In genomic region chr5:20919566-20919965, GRCm38 (mm10) we compare ENCODE assay signal across 27 mouse cellular contexts. TPM values are rescaled to one million over a fixed set of nuclear protein-coding genes. Genes with fewer than 3 reads are reported as not detected.
DNase-seq lines count a peak whose midpoint lies in the region; ATAC-seq and TF ChIP-seq lines count a peak whose summit lies in the region.
"Had no signal": no experiment of that assay in that cellular context is flagged by ENCODE, and none has a peak within 500 bp of the region (broad histone marks: within the 10 kb centered on the region; RNA-seq: fewer than 3 reads in every experiment).

No protein-coding gene starts in this region.

- no peak overlapping the region for H3K4me3 ChIP-seq in forebrain, embryonic 14.5 days (ENCODE audit: low read depth, low read length)
- no peak overlapping the region for H3K4me3 ChIP-seq in forebrain, embryonic 10.5 days
- no peak overlapping the region for H3K4me3 ChIP-seq in hindbrain, postnatal 0 days (ENCODE audit: low read length)
- H3K4me3 ChIP-seq in hindbrain, embryonic 10.5 days, result no peak overlapping the region
- no peak overlapping the region for H3K4me3 ChIP-seq in neural tube, embryonic 14.5 days (ENCODE audit: low read depth, low read length)
- H3K4me3 ChIP-seq: embryonic facial prominence, embryonic 13.5 days; heart, embryonic 12.5 days; intestine, embryonic 15.5 days; layer of hippocampus, adult 2 months; left cerebral cortex, adult 2 months; limb, embryonic 12.5 days; liver, embryonic 15.5 days; midbrain, embryonic 10.5 days; neural tube, embryonic 13.5 days had no signal

- no peaks in the 10 kb centered on the region for H3K9me3 ChIP-seq in forebrain, embryonic 14.5 days (replicated peaks; ENCODE audit: control insufficient read depth, low read length)
- no peaks in the 10 kb centered on the region for H3K9me3 ChIP-seq in forebrain, embryonic 10.5 days
- no peaks in the 10 kb centered on the region for H3K9me3 ChIP-seq in hindbrain, postnatal 0 days (ENCODE audit: low read length)
- H3K9me3 ChIP-seq in hindbrain, embryonic 10.5 days, result no peaks in the 10 kb centered on the region
- H3K9me3 ChIP-seq in neural tube, embryonic 14.5 days (ENCODE audit: control insufficient read depth, low read length), result no peaks in the 10 kb centered on the region
- H3K9me3 ChIP-seq: embryonic facial prominence, embryonic 13.5 days; heart, embryonic 12.5 days; intestine, embryonic 15.5 days; limb, embryonic 12.5 days; liver, embryonic 15.5 days; midbrain, embryonic 10.5 days; neural tube, embryonic 13.5 days had no signal

- DNase-seq in forebrain, embryonic 14.5 days (ENCODE audit: low spot score), result peak; percentile 55
- no peak for DNase-seq in forebrain, embryonic 10.5 days (ENCODE audit: extremely low spot score, low spot score)
- DNase-seq in hindbrain, postnatal 0 days (ENCODE audit: low spot score), result peak; percentile 50
- no peak for DNase-seq in hindbrain, embryonic 10.5 days (ENCODE audit: low spot score)
- no peak for DNase-seq in neural tube, embryonic 10.5 days (ENCODE audit: extremely low spot score, low spot score)
- no peak for DNase-seq in spleen, postnatal 14 days (ENCODE audit: low spot score in 2 of 2)
- DNase-seq: adrenal gland, postnatal 25 days; gastrocnemius, postnatal 25 days; heart, adult 18-20 months; heart, postnatal 4 days; kidney, postnatal 36 days; lung, embryonic 14.5 days; retina, postnatal 1 day; right cerebral cortex, postnatal 25 days; thymus, postnatal 14 days had no signal

- 48% methylated on average over 9 of the region's 9 CpGs for WGBS in forebrain, embryonic 14.5 days
- 88% methylated on average over 9 of the region's 9 CpGs for WGBS in forebrain, embryonic 10.5 days
- WGBS in hindbrain, postnatal 0 days, result 42% methylated on average over 9 of the region's 9 CpGs
- WGBS in hindbrain, embryonic 10.5 days, result 86% methylated on average over 9 of the region's 9 CpGs
- 62% methylated on average over 9 of the region's 9 CpGs for WGBS in neural tube, embryonic 14.5 days

- H3K27me3 ChIP-seq in forebrain, embryonic 14.5 days (replicated peaks; ENCODE audit: control insufficient read depth, insufficient read depth, low read length), result no peaks in the 10 kb centered on the region
- H3K27me3 ChIP-seq in forebrain, embryonic 10.5 days (ENCODE audit: poor library complexity, severe bottlenecking), result no peaks in the 10 kb centered on the region
- H3K27me3 ChIP-seq in hindbrain, postnatal 0 days (ENCODE audit: insufficient read depth, low read length), result no peaks in the 10 kb centered on the region
- H3K27me3 ChIP-seq in hindbrain, embryonic 10.5 days (ENCODE audit: insufficient read depth, poor library complexity, severe bottlenecking), result no peaks in the 10 kb centered on the region
- no peaks in the 10 kb centered on the region for H3K27me3 ChIP-seq in neural tube, embryonic 14.5 days (ENCODE audit: control insufficient read depth, insufficient read depth, low read length)
- H3K27me3 ChIP-seq: embryonic facial prominence, embryonic 13.5 days; heart, embryonic 12.5 days; intestine, embryonic 15.5 days; limb, embryonic 12.5 days; liver, embryonic 15.5 days; neural tube, embryonic 13.5 days had no signal

- TF ChIP-seq CTCF in hindbrain, postnatal 0 days (IDR thresholded peaks at IDR 0.05; ENCODE audit: low read depth), result no peak

- H3K9ac ChIP-seq in forebrain, embryonic 14.5 days (ENCODE audit: low read length), result no peak overlapping the region
- no peak overlapping the region for H3K9ac ChIP-seq in hindbrain, postnatal 0 days (replicated peaks; ENCODE audit: low read length)
- H3K9ac ChIP-seq in neural tube, embryonic 14.5 days (replicated peaks; ENCODE audit: low read depth, low read length), result no peak overlapping the region
- H3K9ac ChIP-seq: embryonic facial prominence, embryonic 13.5 days; heart, embryonic 12.5 days; intestine, embryonic 15.5 days; limb, embryonic 12.5 days; liver, embryonic 15.5 days; lung, embryonic 14.5 days; neural tube, embryonic 13.5 days had no signal

- H3K36me3 ChIP-seq in forebrain, embryonic 14.5 days (ENCODE audit: control insufficient read depth, insufficient read depth, low read length), result no peaks in the 10 kb centered on the region
- H3K36me3 ChIP-seq in forebrain, embryonic 10.5 days (replicated peaks), result peaks cover 13% of the 10 kb centered on the region
- H3K36me3 ChIP-seq in hindbrain, postnatal 0 days (ENCODE audit: insufficient read depth, low read length), result no peaks in the 10 kb centered on the region
- H3K36me3 ChIP-seq in hindbrain, embryonic 10.5 days, result peaks cover 9% of the 10 kb centered on the region
- H3K36me3 ChIP-seq in neural tube, embryonic 14.5 days (ENCODE audit: control insufficient read depth, insufficient read depth, low read length), result no peaks in the 10 kb centered on the region
- H3K36me3 ChIP-seq: intestine, embryonic 15.5 days; neural tube, embryonic 13.5 days had no signal

- no peak overlapping the region for H3K27ac ChIP-seq in forebrain, embryonic 14.5 days (ENCODE audit: low read depth, low read length)
- no peak overlapping the region for H3K27ac ChIP-seq in forebrain, embryonic 10.5 days
- H3K27ac ChIP-seq in hindbrain, postnatal 0 days, result no peak overlapping the region
- H3K27ac ChIP-seq in hindbrain, embryonic 10.5 days, result no peak overlapping the region
- no peak overlapping the region for H3K27ac ChIP-seq in neural tube, embryonic 14.5 days (ENCODE audit: low read depth, low read length)
- H3K27ac ChIP-seq: embryonic facial prominence, embryonic 13.5 days; intestine, embryonic 15.5 days; layer of hippocampus, adult 2 months; left cerebral cortex, adult 2 months; limb, embryonic 12.5 days; liver, embryonic 15.5 days; midbrain, embryonic 10.5 days; neural tube, embryonic 13.5 days had no signal

- ATAC-seq in forebrain, embryonic 14.5 days, result peak; percentile 58
- 0 out of 2 replicates have a peak, but pooled peaks have one; percentile 40 for ATAC-seq in hindbrain, postnatal 0 days
- peak; percentile 38; the same call in 1 of the 2 replicates for ATAC-seq in neural tube, embryonic 14.5 days (ENCODE audit: low read depth)
- ATAC-seq: CD4-positive, CD25-positive, alpha-beta regulatory T cell, adult 4 months; hindbrain, embryonic 16.5 days; intestine, embryonic 15.5 days had no signal

- H3K4me2 ChIP-seq in forebrain, embryonic 14.5 days (ENCODE audit: low read length), result no peak overlapping the region
- 0 out of 2 replicates have a peak overlapping the region, but pooled peaks have one; percentile 18 for H3K4me2 ChIP-seq in hindbrain, postnatal 0 days (ENCODE audit: low read depth, low read length)
- H3K4me2 ChIP-seq in neural tube, embryonic 14.5 days (ENCODE audit: low read depth, low read length), result no peak overlapping the region
- H3K4me2 ChIP-seq: embryonic facial prominence, embryonic 13.5 days; heart, embryonic 12.5 days; intestine, embryonic 15.5 days; limb, embryonic 12.5 days; liver, embryonic 15.5 days; lung, embryonic 14.5 days; neural tube, embryonic 13.5 days had no signal

- no peaks in the 10 kb centered on the region for H3K4me1 ChIP-seq in forebrain, embryonic 14.5 days (ENCODE audit: control insufficient read depth, insufficient read depth, low read length)
- H3K4me1 ChIP-seq in forebrain, embryonic 10.5 days, result no peaks in the 10 kb centered on the region
- no peaks in the 10 kb centered on the region for H3K4me1 ChIP-seq in hindbrain, postnatal 0 days (ENCODE audit: insufficient read depth, low read length)
- H3K4me1 ChIP-seq in hindbrain, embryonic 10.5 days (replicated peaks), result no peaks in the 10 kb centered on the region
- H3K4me1 ChIP-seq in neural tube, embryonic 14.5 days (ENCODE audit: control insufficient read depth, insufficient read depth, low read length), result no peaks in the 10 kb centered on the region
- H3K4me1 ChIP-seq: embryonic facial prominence, embryonic 13.5 days; intestine, embryonic 15.5 days; limb, embryonic 12.5 days; liver, embryonic 15.5 days; neural tube, embryonic 13.5 days had no signal

RNA-seq across cellular contexts. Expression of gene Rsbn1l, which starts 36.6 kb away (rescaled TPM):
- 5.3 TPM in 2 replicates for polyA plus RNA-seq in forebrain, embryonic 14.5 days (2014; fragmentation: Nextera tagmentation; extraction: Ambion mirVana)
- 5.2 and 5.6 TPM in 2 replicates for polyA plus RNA-seq in forebrain, embryonic 10.5 days (2016; fragmentation: Nextera tagmentation; extraction: Ambion mirVana)
- total RNA-seq in hindbrain, postnatal 0 days (2014; rRNA removed), result 4.5 and 5.5 TPM in 2 replicates
- polyA plus RNA-seq in hindbrain, postnatal 0 days (2015; fragmentation: Nextera tagmentation; extraction: Ambion mirVana), result 3.7 and 4.0 TPM in 2 replicates
- 4.8 and 5.5 TPM in 2 replicates for polyA plus RNA-seq in hindbrain, embryonic 10.5 days (2016; fragmentation: Nextera tagmentation; extraction: Ambion mirVana)
- polyA plus RNA-seq in neural tube, embryonic 14.5 days (2014; fragmentation: Nextera tagmentation; extraction: Ambion mirVana), result 6.8 and 8.2 TPM in 2 replicates

RNA-seq across cellular contexts. Expression of gene Tmem60, which starts 37.6 kb away (rescaled TPM):
- polyA plus RNA-seq in forebrain, embryonic 14.5 days (2014; fragmentation: Nextera tagmentation; extraction: Ambion mirVana), result 67.3 and 76.2 TPM in 2 replicates
- polyA plus RNA-seq in forebrain, embryonic 10.5 days (2016; fragmentation: Nextera tagmentation; extraction: Ambion mirVana), result 54.3 and 55.6 TPM in 2 replicates
- total RNA-seq in hindbrain, postnatal 0 days (2014; rRNA removed), result 14.0 and 19.4 TPM in 2 replicates
- polyA plus RNA-seq in hindbrain, postnatal 0 days (2015; fragmentation: Nextera tagmentation; extraction: Ambion mirVana), result 76.1 and 76.8 TPM in 2 replicates
- 58.8 and 59.9 TPM in 2 replicates for polyA plus RNA-seq in hindbrain, embryonic 10.5 days (2016; fragmentation: Nextera tagmentation; extraction: Ambion mirVana)
- polyA plus RNA-seq in neural tube, embryonic 14.5 days (2014; fragmentation: Nextera tagmentation; extraction: Ambion mirVana), result 74.7 and 77.9 TPM in 2 replicates

RNA-seq across cellular contexts. Expression of gene Phtf2, which starts 37.6 kb away (rescaled TPM):
- 18.4 and 23.8 TPM in 2 replicates for polyA plus RNA-seq in forebrain, embryonic 14.5 days (2014; fragmentation: Nextera tagmentation; extraction: Ambion mirVana)
- 21.2 and 23.7 TPM in 2 replicates for polyA plus RNA-seq in forebrain, embryonic 10.5 days (2016; fragmentation: Nextera tagmentation; extraction: Ambion mirVana)
- total RNA-seq in hindbrain, postnatal 0 days (2014; rRNA removed), result 17.4 and 18.8 TPM in 2 replicates
- polyA plus RNA-seq in hindbrain, postnatal 0 days (2015; fragmentation: Nextera tagmentation; extraction: Ambion mirVana), result 18.9 and 20.7 TPM in 2 replicates
- 16.0 and 17.4 TPM in 2 replicates for polyA plus RNA-seq in hindbrain, embryonic 10.5 days (2016; fragmentation: Nextera tagmentation; extraction: Ambion mirVana)
- polyA plus RNA-seq in neural tube, embryonic 14.5 days (2014; fragmentation: Nextera tagmentation; extraction: Ambion mirVana), result 34.4 and 37.1 TPM in 2 replicates

Comparison
In these comparisons a context has a peak if more than half of its experiments do, and no peak if none do; other contexts are left out.
1. DNase-seq: peak in forebrain, embryonic 14.5 days (single experiment) and hindbrain, postnatal 0 days (single experiment); none in forebrain, embryonic 10.5 days (single experiment), hindbrain, embryonic 10.5 days (single experiment), neural tube, embryonic 10.5 days (single experiment) and spleen, postnatal 14 days (0 of 2).
2. Peak in every context shown above with its lines, with median percentiles within 50 percentile points of each other: ATAC-seq.